10 mouse cellular contexts compared by ENCODE assay signal in genomic region chr6:90534701-90535475, GRCm38 (mm10). TPM values are rescaled to one million over a fixed set of nuclear protein-coding genes. Genes with fewer than 3 reads are reported as not detected.
A peak's percentile ranks its signal among the peaks of the same experiment; 100 is the strongest.
DNase-seq lines count a peak whose midpoint lies in the region; ATAC-seq lines count a peak whose summit lies in the region.
"Had no signal": no experiment of that assay in that cellular context is flagged by ENCODE, and none has a peak within 500 bp of the region (broad histone marks: within the 10 kb centered on the region; RNA-seq: fewer than 3 reads in every experiment).

No protein-coding gene starts in this region.

- H3K4me3 ChIP-seq in hindbrain, embryonic 12.5 days = no peak overlapping the region
- no peak overlapping the region for H3K4me3 ChIP-seq in hindbrain, embryonic 11.5 days (ENCODE audit: low read depth, low read length)
- H3K4me3 ChIP-seq in intestine, embryonic 16.5 days (ENCODE audit: low read length) = no peak overlapping the region
- H3K4me3 ChIP-seq: embryonic facial prominence, embryonic 12.5 days had no signal

- H3K27ac ChIP-seq in hindbrain, embryonic 12.5 days = peak overlapping the region; percentile 44; the same call in 1 of the 2 replicates
- no peak overlapping the region for H3K27ac ChIP-seq in hindbrain, embryonic 11.5 days (ENCODE audit: low read depth, low read length)
- H3K27ac ChIP-seq in intestine, embryonic 16.5 days (ENCODE audit: low read length) = no peak overlapping the region
- H3K27ac ChIP-seq: embryonic facial prominence, embryonic 12.5 days had no signal

- no peaks in the 10 kb centered on the region for H3K9me3 ChIP-seq in hindbrain, embryonic 12.5 days (replicated peaks)
- no peaks in the 10 kb centered on the region for H3K9me3 ChIP-seq in hindbrain, embryonic 11.5 days (ENCODE audit: control insufficient read depth, low read length)
- H3K9me3 ChIP-seq in intestine, embryonic 16.5 days (ENCODE audit: control insufficient read depth, low read length) = no peaks in the 10 kb centered on the region
- H3K9me3 ChIP-seq: embryonic facial prominence, embryonic 12.5 days had no signal

- H3K4me1 ChIP-seq in hindbrain, embryonic 12.5 days = peaks cover 8% of the 10 kb centered on the region; the same call in 1 of the 2 replicates
- no peaks in the 10 kb centered on the region for H3K4me1 ChIP-seq in hindbrain, embryonic 11.5 days (replicated peaks; ENCODE audit: control insufficient read depth, insufficient read depth, low read length)
- H3K4me1 ChIP-seq in intestine, embryonic 16.5 days (ENCODE audit: control insufficient read depth, insufficient read depth, low read length) = no peaks in the 10 kb centered on the region
- H3K4me1 ChIP-seq: embryonic facial prominence, embryonic 12.5 days had no signal

- H3K4me2 ChIP-seq in hindbrain, embryonic 12.5 days (replicated peaks) = no peak overlapping the region
- H3K4me2 ChIP-seq in hindbrain, embryonic 11.5 days (replicated peaks; ENCODE audit: low read depth, low read length) = no peak overlapping the region
- H3K4me2 ChIP-seq in intestine, embryonic 16.5 days (ENCODE audit: low read depth, low read length) = no peak overlapping the region
- H3K4me2 ChIP-seq: embryonic facial prominence, embryonic 12.5 days had no signal

- H3K9ac ChIP-seq in hindbrain, embryonic 12.5 days = no peak overlapping the region
- H3K9ac ChIP-seq in hindbrain, embryonic 11.5 days (ENCODE audit: low read depth, low read length) = no peak overlapping the region
- H3K9ac ChIP-seq in intestine, embryonic 16.5 days (ENCODE audit: low read depth, low read length) = no peak overlapping the region
- H3K9ac ChIP-seq: embryonic facial prominence, embryonic 12.5 days had no signal

- no peaks in the 10 kb centered on the region for H3K27me3 ChIP-seq in hindbrain, embryonic 12.5 days
- H3K27me3 ChIP-seq in hindbrain, embryonic 11.5 days (ENCODE audit: control insufficient read depth, insufficient read depth, low read length) = no peaks in the 10 kb centered on the region
- no peaks in the 10 kb centered on the region for H3K27me3 ChIP-seq in intestine, embryonic 16.5 days (replicated peaks; ENCODE audit: control insufficient read depth, insufficient read depth, low read length)

- ATAC-seq in hindbrain, embryonic 12.5 days (ENCODE audit: low FRiP score) = peak; percentile 79
- ATAC-seq in hindbrain, embryonic 11.5 days (ENCODE audit: low FRiP score) = no peak
- no peak for ATAC-seq in erythroblast, adult 5-6 weeks (replicated peaks; ENCODE audit: low FRiP score, poor library complexity, severe bottlenecking)
- ATAC-seq in intestine, embryonic 16.5 days = no peak; the same call in 1 of the 2 replicates

- no peak for DNase-seq in hindbrain, embryonic 11.5 days (ENCODE audit: low spot score)
- peak; percentile 62 to 79 for DNase-seq in frontal cortex, postnatal 36 days (ENCODE audit: low spot score in 2 of 2)
- DNase-seq in left cerebral cortex, adult 9 months (ENCODE audit: low spot score in 2 of 2) = peak; percentile 77 to 87
- peak; percentile 64 for DNase-seq in right cerebral cortex, postnatal 4 days
- DNase-seq in thymus, postnatal 0 days (ENCODE audit: low spot score) = no peak

- no peaks in the 10 kb centered on the region for H3K36me3 ChIP-seq in hindbrain, embryonic 12.5 days
- no peaks in the 10 kb centered on the region for H3K36me3 ChIP-seq in hindbrain, embryonic 11.5 days (ENCODE audit: control insufficient read depth, insufficient read depth, low read length)
- no peaks in the 10 kb centered on the region for H3K36me3 ChIP-seq in intestine, embryonic 16.5 days (ENCODE audit: control insufficient read depth, insufficient read depth, low read length)
- H3K36me3 ChIP-seq: embryonic facial prominence, embryonic 12.5 days had no signal

- WGBS in hindbrain, embryonic 12.5 days = 53% methylated on average over 8 of the region's 8 CpGs
- WGBS in hindbrain, embryonic 11.5 days = 74% methylated on average over 8 of the region's 8 CpGs
- 77% methylated on average over 8 of the region's 8 CpGs for WGBS in intestine, embryonic 16.5 days

RNA-seq across cellular contexts. Expression of gene Aldh1l1, which starts 48.7 kb away (rescaled TPM):
- 13.0 and 19.4 TPM in 2 replicates for polyA plus RNA-seq in hindbrain, embryonic 12.5 days (2016; fragmentation: Nextera tagmentation; extraction: Ambion mirVana)
- polyA plus RNA-seq in hindbrain, embryonic 11.5 days (2014; fragmentation: Nextera tagmentation; extraction: Ambion mirVana) = 2.2 TPM in 2 replicates
- total RNA-seq in erythroblast, adult 5-6 weeks (2015; ENCODE audit: low replicate concordance) = not detected in 2 replicates
- total RNA-seq in erythroblast, adult 5-6 weeks (2017; ENCODE audit: low replicate concordance) = 1.2 TPM in 1 of 2 replicates, not detected in the other
- polyA plus RNA-seq in intestine, embryonic 16.5 days (2015; fragmentation: Nextera tagmentation; extraction: Ambion mirVana) = 27.4 and 32.7 TPM in 2 replicates
- polyA plus RNA-seq in thymus, postnatal 0 days (2015; fragmentation: Nextera tagmentation; extraction: Ambion mirVana) = 17.1 and 21.6 TPM in 2 replicates
- total RNA-seq: neutrophil, adult 5-6 weeks had no signal

Comparison
In these comparisons a context has a peak if more than half of its experiments do, and no peak if none do; other contexts are left out.
1. DNase-seq: peak in frontal cortex, postnatal 36 days (2 of 2), left cerebral cortex, adult 9 months (2 of 2) and right cerebral cortex, postnatal 4 days (single experiment); none in hindbrain, embryonic 11.5 days (single experiment) and thymus, postnatal 0 days (single experiment).